Mouse (Mus musculus): Measurements from ENCODE around the gene Gm21985.

Gm21985 gene

GRCm38 (mm10) chr2:112266242-112266592 is at the start of gene Gm21985:
Gene Gm21985, plus strand, starts transcription at chr2:112266314.
- DNase-seq: peak; percentile 50

GRCm38 (mm10) chr2:112217614-112218013 is 48.5 kb upstream of the Gm21985 start:
- no peak for DNase-seq

GRCm38 (mm10) chr2:112220880-112221279 is 45.2 kb upstream of the Gm21985 start:
- DNase-seq: no peak

- DNase-seq: no peak
These were observed 43.5 kb upstream of the Gm21985 start for GRCm38 (mm10) chr2:112222607-112223006.

GRCm38 (mm10) chr2:112224356-112224755 is 41.8 kb upstream of the Gm21985 start:
- DNase-seq: no peak

- no peak for DNase-seq
These were observed 33.5 kb upstream of the Gm21985 start for GRCm38 (mm10) chr2:112232623-112233022.

GRCm38 (mm10) chr2:112236620-112237019 is 29.5 kb upstream of the Gm21985 start:
- DNase-seq: no peak

- no peak for DNase-seq
These were observed 28.1 kb upstream of the Gm21985 start for GRCm38 (mm10) chr2:112238006-112238405.

GRCm38 (mm10) chr2:112239212-112239934 is 26.7 kb upstream of the Gm21985 start, which contains the start of gene Lpcat4:
Gene Lpcat4, plus strand, starts transcription at chr2:112239468.
- peak; percentile 91 for DNase-seq

- peak; percentile 48 for DNase-seq
These were observed 26.0 kb upstream of the Gm21985 start for GRCm38 (mm10) chr2:112239935-112240721.

- no peak for DNase-seq
These were observed 24.3 kb upstream of the Gm21985 start for GRCm38 (mm10) chr2:112241787-112242186.

GRCm38 (mm10) chr2:112245307-112245706 is 20.8 kb upstream of the Gm21985 start:
- DNase-seq: no peak

- DNase-seq: no peak
These were observed 19.9 kb upstream of the Gm21985 start for GRCm38 (mm10) chr2:112246193-112246592.

GRCm38 (mm10) chr2:112247323-112247722 is 18.8 kb upstream of the Gm21985 start:
- DNase-seq: no peak

- DNase-seq: no peak
These were observed 16.2 kb upstream of the Gm21985 start for GRCm38 (mm10) chr2:112249780-112250453.

- no peak for DNase-seq
These were observed 11.2 kb upstream of the Gm21985 start for GRCm38 (mm10) chr2:112254675-112255515.

- DNase-seq: no peak
These were observed 6.7 kb upstream of the Gm21985 start, which contains the start of gene Nutm1 for GRCm38 (mm10) chr2:112259241-112259962. Gene Nutm1, minus strand, starts transcription at chr2:112259291.

GRCm38 (mm10) chr2:112261748-112262653 is 4.1 kb upstream of the Gm21985 start, which contains the start of gene Nop10:
Gene Nop10, plus strand, starts transcription at chr2:112261926.
- peak; percentile 93 for DNase-seq

- DNase-seq: no peak
These were observed 3.3 kb upstream of the Gm21985 start for GRCm38 (mm10) chr2:112262779-112263295.

- DNase-seq: no peak
These were observed 1.8 kb upstream of the Gm21985 start for GRCm38 (mm10) chr2:112264364-112264763.

All from cerebellum, adult 8-10 months (tissue).